Mouse (Mus musculus) liver, embryonic 16.5 days (tissue): ENCODE results near the gene Tmcc3. TPM values are rescaled to one million over a fixed set of nuclear protein-coding genes. Genes with fewer than 3 reads are reported as not detected.
"Not testable (repeated sequence)": the region's sequence is repeated elsewhere in the genome, so short reads cannot be mapped to it uniquely, and the experiment has no call there.

Experiments
- ATAC-seq: fragments of 200-750 bp; cut with Nextera tagmentation; 2 replicates; pipeline ENCODE4 v1.8.0; 2017; ENCODE audit warnings: low read depth, mild to moderate bottlenecking, moderate number of reproducible peaks, moderate library complexity
- H3K27ac ChIP-seq: fragments of 300-500 bp; sonication (generic); 2 replicates; pipeline ENCODE4 v1.5.1; 2014; ENCODE audit warnings: mild to moderate bottlenecking, low read length
- H3K27me3 ChIP-seq: fragments of 300-500 bp; sonication (generic); 2 replicates; pipeline ENCODE4 v1.6.1; 2014; ENCODE audit warnings: low read depth, low read length, mixed read lengths; ENCODE audit not compliant: control insufficient read depth, insufficient read depth
- H3K36me3 ChIP-seq: fragments of 300-500 bp; sonication (generic); 2 replicates; pipeline ENCODE4 v1.6.1; 2014; ENCODE audit warnings: mild to moderate bottlenecking; ENCODE audit not compliant: control insufficient read depth, insufficient read depth
- H3K4me1 ChIP-seq: fragments of 300-500 bp; sonication (generic); 2 replicates; pipeline ENCODE4 v1.6.1; 2014; ENCODE audit warnings: low read depth, low read length, mixed read lengths; ENCODE audit not compliant: control insufficient read depth
- H3K4me2 ChIP-seq: fragments of 300-500 bp; sonication (generic); 2 replicates; pipeline ENCODE4 v1.6.1; 2014; ENCODE audit warnings: low read depth, low read length, mixed read lengths
- H3K4me3 ChIP-seq: fragments of 300-500 bp; sonication (generic); 2 replicates; pipeline ENCODE4 v1.5.1; 2014; ENCODE audit warnings: low read depth, mild to moderate bottlenecking, low read length
- H3K9ac ChIP-seq: fragments of 300-500 bp; sonication (generic); 2 replicates; pipeline ENCODE4 v1.6.1; 2014; ENCODE audit warnings: low read depth, low read length
- H3K9me3 ChIP-seq: fragments of 300-500 bp; sonication (generic); replicated peaks from 2 replicates; pipeline ENCODE4 v1.6.1; 2016; ENCODE audit warnings: low read length; ENCODE audit not compliant: control insufficient read depth
- WGBS: fragments of 180-500 bp; shearing (Covaris S2); extraction: QIAGEN DNeasy Blood & Tissue Kit; methylation state at CpG from one replicate; pipeline ENCODE4 v1.1.7; 2014; ENCODE audit not compliant: insufficient replicate concordance; 5-methylcytosine and 5-hydroxymethylcytosine counted together
- polyA plus RNA-seq: library from polyadenylated mRNA; unstranded; fragments of >200 nt; fragmentation: Nextera tagmentation; extraction: Ambion mirVana; gene quantifications from 2 replicates; pipeline ENCODE4 v1.2.1, GENCODE M21; 2015

Gene Tmcc3
- polyA plus RNA-seq, 1 experiment from 2014 or later: 6.7 TPM

GRCm38 (mm10) chr10:94578870-94579269 lies 267.1 kb downstream of the Tmcc3 start:
- 83% methylated on average over 15 of the region's 15 CpGs for WGBS
- H3K27me3 ChIP-seq: no peaks in the 10 kb centered on the region
- ATAC-seq: no peak

DNA sequence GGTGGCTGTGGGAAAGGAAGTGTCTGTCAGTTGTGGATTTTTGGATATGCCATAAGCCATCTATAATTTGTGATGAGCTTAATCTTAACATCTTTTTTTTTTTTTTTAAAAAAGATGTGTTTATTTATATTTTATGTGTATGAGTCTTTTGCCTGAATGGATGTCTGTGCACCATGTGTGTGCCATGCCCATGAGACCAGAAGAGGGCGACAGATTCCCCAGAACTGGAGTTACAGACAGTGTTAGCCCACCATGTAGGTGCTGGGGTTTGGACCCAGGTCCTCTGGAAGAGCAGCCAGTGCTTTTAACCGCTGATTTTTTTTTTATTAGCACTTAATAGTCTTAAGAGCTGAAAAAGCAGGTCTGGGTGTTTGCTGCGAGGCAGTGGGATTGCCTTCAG lies 269.6 kb downstream of the Tmcc3 start:
- Histone ChIP-seq H3K36me3 (no peaks in the 10 kb centered on the region), H3K9ac (no peak overlapping the region), H3K4me2 (no peak overlapping the region), H3K4me3 (no peak overlapping the region), H3K4me1 (no peaks in the 10 kb centered on the region; the same call in 1 of the 2 replicates), H3K9me3 (no peaks in the 10 kb centered on the region), H3K27me3 (no peaks in the 10 kb centered on the region), H3K27ac (no peak overlapping the region)
- WGBS: 70% methylated on average over 3 of the region's 3 CpGs
- no peak for ATAC-seq

More at GRCm38 (mm10) chr10:94578870-94579269, 267.1 kb downstream of the Tmcc3 start:
- H3K36me3 ChIP-seq: no peaks in the 10 kb centered on the region
- no peak overlapping the region for H3K4me3 ChIP-seq
- H3K9me3 ChIP-seq: no peaks in the 10 kb centered on the region
- H3K27ac ChIP-seq: no peak overlapping the region
- no peak overlapping the region for H3K9ac ChIP-seq
- peaks cover 8% of the 10 kb centered on the region for H3K4me1 ChIP-seq
- H3K4me2 ChIP-seq: no peak overlapping the region

GRCm38 (mm10) chr10:94583714-94584113 lies 272.0 kb downstream of the Tmcc3 start:
- H3K36me3 ChIP-seq: no peaks in the 10 kb centered on the region
- no peaks in the 10 kb centered on the region for H3K4me1 ChIP-seq
- 48% methylated on average over 4 of the region's 4 CpGs for WGBS
- no peak overlapping the region for H3K4me2 ChIP-seq
- H3K9me3 ChIP-seq: no peaks in the 10 kb centered on the region
- ATAC-seq: no peak
- H3K27ac ChIP-seq: no peak overlapping the region
- no peak overlapping the region for H3K4me3 ChIP-seq
- H3K9ac ChIP-seq: no peak overlapping the region
- H3K27me3 ChIP-seq: no peaks in the 10 kb centered on the region

- H3K36me3 ChIP-seq: no peaks in the 10 kb centered on the region
- no peak overlapping the region for H3K4me3 ChIP-seq
- H3K9me3 ChIP-seq: no peaks in the 10 kb centered on the region
- H3K4me2 ChIP-seq: no peak overlapping the region
- ATAC-seq: no peak
- no peak overlapping the region for H3K9ac ChIP-seq
- no peak overlapping the region for H3K27ac ChIP-seq
- WGBS: 69% methylated on average over 17 of the region's 17 CpGs
- no peaks in the 10 kb centered on the region for H3K4me1 ChIP-seq
- H3K27me3 ChIP-seq: no peaks in the 10 kb centered on the region
These were observed 273.2 kb downstream of the Tmcc3 start for GRCm38 (mm10) chr10:94584851-94585359.

DNA sequence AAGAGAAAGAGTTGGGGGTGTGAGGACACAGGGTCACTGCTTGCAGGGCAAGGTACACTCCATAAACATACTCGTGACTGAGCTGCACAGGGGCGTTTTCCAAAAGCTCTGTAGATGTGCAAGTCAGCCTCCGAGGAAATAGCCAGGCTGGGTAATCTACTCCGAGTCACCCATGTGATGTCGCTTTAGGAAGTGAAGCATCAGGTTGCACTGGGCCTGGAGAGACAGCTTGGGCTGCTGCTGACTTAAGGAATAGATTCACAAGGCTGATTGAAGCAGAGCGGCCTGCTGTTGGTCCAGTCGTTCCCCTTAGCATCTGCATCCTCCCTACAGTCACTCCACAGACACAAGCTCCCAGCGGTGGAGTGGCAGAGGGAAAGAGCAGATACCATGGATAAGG lies 274.1 kb downstream of the Tmcc3 start:
- 53% methylated on average over 8 of the region's 8 CpGs for WGBS
- Histone ChIP-seq H3K4me1 (no peaks in the 10 kb centered on the region), H3K4me3 (no peak overlapping the region), H3K9me3 (no peaks in the 10 kb centered on the region), H3K36me3 (no peaks in the 10 kb centered on the region), H3K27ac (no peak overlapping the region), H3K4me2 (no peak overlapping the region), H3K27me3 (no peaks in the 10 kb centered on the region), H3K9ac (no peak overlapping the region)
- ATAC-seq: no peak

GRCm38 (mm10) chr10:94588976-94589375 lies 277.2 kb downstream of the Tmcc3 start:
- 76% methylated on average over 5 of the region's 5 CpGs for WGBS
- no peak for ATAC-seq
- H3K9ac ChIP-seq: no peak overlapping the region
- no peaks in the 10 kb centered on the region for H3K27me3 ChIP-seq
- no peaks in the 10 kb centered on the region for H3K4me1 ChIP-seq
- H3K4me2 ChIP-seq: no peak overlapping the region
- no peak overlapping the region for H3K27ac ChIP-seq
- H3K9me3 ChIP-seq: no peaks in the 10 kb centered on the region
- no peaks in the 10 kb centered on the region for H3K36me3 ChIP-seq
- no peak overlapping the region for H3K4me3 ChIP-seq

DNA sequence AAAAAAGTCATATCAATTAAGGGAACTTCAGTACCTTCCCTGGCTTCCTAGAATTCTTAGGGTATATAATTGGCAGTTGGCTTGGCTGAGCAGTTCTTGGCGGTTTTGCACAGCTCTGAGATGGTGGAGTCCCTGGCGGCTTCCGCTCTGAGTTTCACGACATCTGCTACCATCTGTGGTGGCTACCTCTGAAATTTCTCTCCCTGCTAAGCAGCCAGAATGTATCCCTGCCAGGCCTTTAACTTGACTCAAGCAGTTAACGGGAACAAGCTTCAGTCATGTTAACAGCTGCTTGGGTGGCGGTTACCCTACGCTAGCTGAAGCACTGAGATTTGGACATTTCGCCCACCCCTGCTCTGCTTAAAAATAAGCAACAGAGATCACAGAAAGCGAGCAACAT lies 284.0 kb downstream of the Tmcc3 start:
- H3K27me3 ChIP-seq: no peaks in the 10 kb centered on the region
- H3K9ac ChIP-seq: no peak overlapping the region
- 75% methylated on average over 9 of the region's 9 CpGs for WGBS
- H3K4me1 ChIP-seq: no peaks in the 10 kb centered on the region
- no peaks in the 10 kb centered on the region for H3K36me3 ChIP-seq
- H3K27ac ChIP-seq: no peak overlapping the region
- no peak overlapping the region for H3K4me3 ChIP-seq
- no peak for ATAC-seq
- H3K4me2 ChIP-seq: no peak overlapping the region
- H3K9me3 ChIP-seq: no peaks in the 10 kb centered on the region

DNA sequence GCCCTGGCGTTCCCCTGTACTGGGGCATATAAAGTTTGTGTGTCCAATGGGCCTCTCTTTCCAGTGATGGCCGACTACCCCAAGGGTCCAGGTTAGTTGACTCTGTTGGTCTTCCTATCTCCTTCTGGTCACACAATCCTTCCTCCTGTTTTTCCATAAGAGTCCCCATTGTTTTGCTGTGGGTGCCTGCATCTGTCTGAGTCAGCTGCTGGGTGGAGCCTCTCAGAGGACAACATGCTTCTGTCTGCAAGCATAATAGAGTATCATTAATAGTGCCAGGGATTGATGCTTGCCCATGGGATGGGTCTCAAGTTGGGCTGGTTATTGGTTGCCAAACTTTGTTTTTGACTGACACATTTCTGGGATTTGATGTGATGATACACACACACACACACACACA lies 288.1 kb downstream of the Tmcc3 start:
- ATAC-seq, H3K36me3 ChIP-seq, H3K9ac ChIP-seq, H3K9me3 ChIP-seq, H3K4me1 ChIP-seq, H3K27me3 ChIP-seq, H3K4me2 ChIP-seq, H3K4me3 ChIP-seq, H3K27ac ChIP-seq: not testable (repeated sequence)
- 64% methylated on average over 1 of the region's 2 CpGs for WGBS

GRCm38 (mm10) chr10:94601034-94601433 lies 289.3 kb downstream of the Tmcc3 start:
- no peaks in the 10 kb centered on the region for H3K9me3 ChIP-seq
- H3K9ac ChIP-seq: no peak overlapping the region
- ATAC-seq: no peak
- H3K27ac ChIP-seq: no peak overlapping the region
- H3K4me3 ChIP-seq: no peak overlapping the region
- H3K4me1 ChIP-seq: no peaks in the 10 kb centered on the region
- WGBS: 26% methylated on average over 6 of the region's 6 CpGs
- H3K27me3 ChIP-seq: no peaks in the 10 kb centered on the region
- no peak overlapping the region for H3K4me2 ChIP-seq
- H3K36me3 ChIP-seq: no peaks in the 10 kb centered on the region
